Mouse (Mus musculus): ENCODE measurements around the gene Vps52.

Gene Vps52

DNA sequence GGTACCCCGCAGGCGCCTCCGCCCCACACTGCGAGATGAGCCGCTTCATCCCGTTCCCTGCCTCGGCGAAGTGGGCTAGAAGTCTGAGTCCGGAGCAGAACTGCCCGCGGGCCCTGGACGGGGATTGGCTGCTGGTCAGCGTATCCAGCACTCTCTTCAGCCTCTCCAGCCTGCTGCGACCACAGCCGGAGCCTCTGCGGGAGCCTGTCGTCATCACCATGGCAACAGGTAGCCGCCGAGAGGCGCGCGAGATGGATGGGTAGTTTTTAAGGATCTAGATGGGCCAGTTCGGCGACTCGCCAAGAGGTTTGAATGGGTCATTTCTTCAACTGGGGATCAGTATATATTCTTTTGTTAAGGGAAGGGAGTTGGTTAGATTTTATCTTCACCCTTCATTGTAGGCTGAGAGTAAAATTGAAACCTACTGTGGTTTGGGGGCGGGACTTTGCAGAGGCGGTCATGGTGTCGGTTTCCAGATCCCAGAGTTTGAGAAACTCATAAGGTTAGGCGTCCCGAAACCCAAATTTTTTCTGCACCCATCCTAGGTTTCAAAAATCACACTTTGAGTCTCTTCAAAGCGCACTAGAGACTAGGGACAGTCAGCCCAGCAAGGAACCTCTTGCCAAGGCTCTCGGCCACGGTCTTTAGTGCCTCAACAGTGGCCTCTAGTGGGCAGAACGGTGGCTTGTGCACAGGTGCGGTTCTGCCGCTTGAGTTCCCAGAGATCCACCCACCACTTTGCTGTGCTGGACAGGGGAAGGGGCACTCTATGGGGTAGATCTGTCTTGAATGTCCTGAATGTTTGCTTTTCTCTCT is 35.1 kb upstream of the Vps52 start:
- DNase-seq, result peak; percentile 95

GRCm38 (mm10) chr17:33921361-33921760 is 34.3 kb upstream of the Vps52 start:
- no peak for DNase-seq

- DNase-seq, result peak; percentile 71
Measured at GRCm38 (mm10) chr17:33924577-33925283, 30.9 kb upstream of the Vps52 start.

DNA sequence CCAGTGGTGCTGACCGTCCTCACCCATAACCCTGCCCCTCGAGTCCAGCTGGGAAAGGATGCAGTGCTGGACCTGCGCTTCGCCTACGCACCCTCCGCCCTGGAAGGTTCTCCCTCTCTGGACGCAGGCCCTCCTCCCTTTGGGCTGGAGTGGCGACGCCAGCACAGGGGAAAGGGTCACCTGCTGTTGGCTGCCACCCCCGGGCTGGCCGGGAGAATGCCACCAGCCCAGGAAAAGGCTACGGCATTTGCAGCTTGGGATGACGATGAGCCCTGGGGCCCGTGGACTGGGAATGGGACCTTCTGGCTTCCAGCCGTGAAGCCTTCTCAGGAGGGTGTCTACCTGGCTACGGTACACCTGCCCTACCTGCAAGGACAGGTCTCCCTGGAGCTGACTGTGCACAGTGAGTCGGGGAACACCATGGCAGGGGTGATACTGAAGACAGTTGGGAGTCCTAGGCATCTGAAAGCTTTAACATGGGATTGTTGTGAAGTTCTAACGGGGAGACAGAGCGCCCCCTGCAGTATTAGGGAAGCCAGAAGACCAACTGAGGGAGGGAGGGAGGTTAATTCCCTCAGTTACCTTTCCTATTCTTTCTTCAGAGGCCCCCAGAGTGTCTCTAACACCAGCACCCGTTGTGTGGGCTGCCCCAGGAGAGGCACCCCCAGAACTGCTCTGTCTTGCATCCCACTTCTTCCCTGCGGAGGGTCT is 30.1 kb upstream of the Vps52 start:
- no peak for DNase-seq

GRCm38 (mm10) chr17:33926207-33926932 is 29.2 kb upstream of the Vps52 start:
- peak; percentile 42 for DNase-seq

- DNase-seq, result no peak
Measured at GRCm38 (mm10) chr17:33928251-33928947, 27.2 kb upstream of the Vps52 start.

GRCm38 (mm10) chr17:33929371-33930279 is 26.0 kb upstream of the Vps52 start, which contains the start of gene Rgl2:
Gene Rgl2, plus strand, starts transcription at chr17:33929543.
- DNase-seq, result peak; percentile 88

DNA sequence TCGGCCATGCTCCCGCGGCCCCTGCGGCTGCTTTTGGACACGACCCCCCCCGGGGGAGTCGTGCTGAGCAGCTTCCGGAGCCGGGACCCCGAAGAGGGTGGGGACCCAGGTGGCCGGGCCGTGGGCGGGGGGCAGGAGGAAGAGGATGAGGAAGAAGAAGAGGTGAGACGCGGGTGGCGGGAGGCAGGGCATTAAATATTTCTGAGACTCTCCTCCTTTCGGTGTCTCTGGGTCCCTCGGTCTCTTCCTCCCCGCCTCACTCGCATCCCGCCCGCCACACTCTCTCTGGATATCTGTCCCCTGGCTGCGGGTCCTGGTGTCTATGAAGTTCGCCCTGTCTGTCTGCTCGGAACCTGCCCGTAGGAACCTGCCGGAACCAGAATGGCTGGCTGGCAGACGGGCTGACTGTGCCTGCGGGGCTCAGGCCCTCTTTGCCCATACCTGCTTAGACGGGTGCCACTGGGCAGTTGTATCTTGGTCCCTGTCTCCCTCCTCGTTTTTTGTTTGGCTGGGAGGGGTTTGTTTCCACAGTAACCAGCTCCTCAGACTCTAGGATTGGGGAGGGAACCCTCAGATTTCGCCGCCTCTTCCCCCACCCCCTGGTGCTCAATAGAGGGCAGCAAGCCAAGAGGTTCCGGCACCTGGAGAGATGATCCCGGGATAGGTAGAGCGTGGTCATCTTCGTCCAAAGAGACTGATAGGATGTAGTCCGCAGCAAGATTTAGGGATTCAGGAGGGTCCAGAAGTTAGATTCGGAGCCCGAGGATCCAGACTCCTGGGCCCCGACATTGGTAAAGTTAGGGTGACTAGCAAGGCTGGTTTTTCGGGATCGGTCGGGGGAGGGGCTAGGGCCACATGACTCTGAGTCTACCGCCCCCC is 25.1 kb upstream of the Vps52 start:
- peak; percentile 85 for DNase-seq

- no peak for DNase-seq
Measured at GRCm38 (mm10) chr17:33931159-33931866, 24.3 kb upstream of the Vps52 start.

GRCm38 (mm10) chr17:33931947-33932346 is 23.7 kb upstream of the Vps52 start:
- no peak for DNase-seq

DNA sequence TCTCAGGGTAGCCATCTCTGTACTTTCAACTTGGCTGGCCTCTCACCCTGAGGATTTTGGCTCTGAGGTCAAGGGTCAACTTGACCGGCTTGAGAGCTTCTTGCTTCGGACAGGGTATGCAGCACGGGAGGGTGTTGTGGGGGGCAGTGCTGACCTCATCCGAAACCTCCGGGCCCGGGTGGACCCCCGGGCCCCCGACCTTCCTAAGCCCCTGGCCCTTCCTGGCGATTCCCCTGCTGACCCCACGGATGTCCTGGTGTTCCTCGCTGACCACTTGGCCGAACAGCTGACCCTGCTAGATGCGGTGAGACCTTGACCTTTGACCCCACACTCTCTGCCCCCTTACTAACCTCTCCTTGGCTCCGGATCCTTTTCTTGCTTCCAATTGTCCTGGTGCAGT is 23.2 kb upstream of the Vps52 start:
- no peak for DNase-seq

DNA sequence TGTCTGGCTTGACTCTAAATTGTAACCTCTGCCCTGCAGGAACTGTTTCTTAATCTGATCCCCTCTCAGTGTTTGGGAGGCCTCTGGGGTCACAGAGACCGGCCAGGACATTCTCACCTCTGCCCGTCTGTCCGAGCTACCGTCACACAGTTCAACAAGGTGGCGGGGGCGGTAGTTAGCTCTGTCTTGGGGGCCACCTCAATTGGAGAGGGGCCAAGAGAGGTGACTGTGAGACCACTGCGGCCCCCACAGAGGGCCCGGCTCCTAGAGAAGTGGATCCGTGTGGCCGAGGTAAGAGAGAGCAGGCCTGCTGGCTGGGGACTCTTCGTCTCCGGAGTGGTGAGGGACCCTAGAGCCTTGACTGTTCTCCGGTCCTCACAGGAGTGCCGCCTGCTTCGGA is 22.6 kb upstream of the Vps52 start:
- no peak for DNase-seq

GRCm38 (mm10) chr17:33935422-33936055 is 20.1 kb upstream of the Vps52 start:
- no peak for DNase-seq

DNA sequence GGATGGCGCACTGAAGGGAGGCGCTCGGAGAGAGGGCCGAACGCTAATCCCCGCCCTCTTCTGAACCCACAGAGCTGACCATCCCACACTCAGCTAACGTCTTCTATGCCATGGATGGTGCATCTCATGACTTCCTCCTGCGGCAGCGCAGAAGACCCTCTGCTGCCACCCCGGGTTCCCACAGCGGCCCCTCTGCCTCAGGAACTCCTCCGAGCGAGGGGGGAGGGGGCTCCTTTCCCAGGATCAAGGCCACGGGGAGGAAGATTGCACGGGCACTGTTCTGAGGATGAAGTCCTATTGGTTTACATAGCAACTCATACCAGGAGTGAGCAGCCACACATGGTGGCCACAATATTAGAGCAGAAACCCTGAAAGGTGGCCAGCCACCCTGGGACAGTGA is 18.6 kb upstream of the Vps52 start:
- DNase-seq, result no peak

DNA sequence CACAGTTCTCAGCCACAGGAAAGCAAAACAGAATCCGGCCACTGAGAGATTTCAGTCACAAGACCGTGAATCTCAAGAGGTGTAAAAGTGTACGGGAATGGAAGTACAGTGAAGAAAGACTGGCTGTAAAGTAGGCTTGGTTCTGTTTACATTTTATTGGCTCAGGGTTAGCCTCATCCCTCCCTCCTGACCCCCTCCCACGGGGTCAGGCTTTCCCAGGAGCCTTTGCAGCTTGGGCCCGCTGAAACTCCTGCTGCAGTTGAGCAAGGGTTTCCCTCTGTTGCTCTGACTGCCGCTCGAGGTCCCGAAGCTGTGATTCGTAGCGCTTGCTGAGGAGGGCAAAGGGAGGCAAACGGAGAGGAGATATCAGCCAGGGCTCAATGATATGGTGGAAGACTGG is 16.8 kb upstream of the Vps52 start:
- DNase-seq, result no peak

DNA sequence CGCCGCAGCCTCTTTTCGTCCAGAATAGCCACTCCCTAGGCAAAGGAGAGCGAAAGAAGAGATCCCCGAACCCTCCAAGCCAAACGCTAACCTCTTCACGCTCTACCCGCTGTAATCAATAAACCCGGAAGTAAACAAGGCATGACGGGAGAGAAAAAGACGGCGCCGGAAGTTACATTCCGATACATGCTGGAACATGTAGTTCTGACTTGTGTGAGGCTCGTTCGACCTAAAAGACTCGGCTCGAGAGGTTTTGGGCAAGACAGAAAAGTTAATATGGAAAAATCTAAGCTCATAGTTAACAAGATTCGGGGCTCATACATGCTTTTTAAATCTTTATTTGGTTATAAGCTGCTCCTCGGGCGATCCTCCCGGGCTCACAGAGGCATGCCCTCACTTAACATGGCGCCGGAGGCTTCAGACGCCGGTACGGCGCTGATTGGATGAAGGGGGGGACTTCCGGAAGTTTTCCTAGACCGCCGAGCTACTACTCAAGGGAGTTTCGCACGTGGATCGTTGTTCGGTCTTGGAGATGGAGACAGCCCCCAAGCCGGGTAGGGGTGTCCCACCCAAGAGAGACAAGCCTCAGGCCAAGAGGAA is 15.3 kb upstream of the Vps52 start, which contains the start of the genes Pfdn6 and Wdr46:
Gene Pfdn6, minus strand, starts transcription at position 138 of the 600 bp plus-strand sequence.
Gene Wdr46, plus strand, starts transcription at position 455 of the 600 bp plus-strand sequence.
- peak; percentile 94 for DNase-seq

- no peak for DNase-seq
Measured at GRCm38 (mm10) chr17:33940981-33941380, 14.6 kb upstream of the Vps52 start.

DNA sequence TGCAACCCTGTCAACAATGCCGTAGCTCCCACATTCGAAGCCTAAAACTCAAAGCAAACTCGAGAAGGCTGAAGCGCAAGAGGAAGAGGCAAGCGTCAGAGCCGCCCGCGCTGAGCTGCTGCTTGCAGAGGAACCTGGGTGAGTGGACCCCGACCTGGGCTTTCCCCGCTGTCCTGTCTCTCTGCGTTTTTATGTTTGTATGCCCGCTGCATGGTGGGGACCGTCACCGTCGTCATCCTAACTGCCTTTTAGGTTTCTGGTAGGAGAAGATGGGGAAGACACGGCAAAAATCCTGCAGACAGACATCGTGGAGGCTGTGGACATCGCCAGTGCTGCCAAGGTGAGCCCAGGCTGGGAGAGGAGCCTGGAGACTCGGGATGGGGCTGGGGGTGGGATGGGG is 14.2 kb upstream of the Vps52 start:
- no peak for DNase-seq

Data from lung, postnatal 36 days (tissue).